Mouse (Mus musculus): ENCODE data around the gene Cdkl1. TPM values are rescaled to one million over a fixed set of nuclear protein-coding genes. Genes with fewer than 3 reads are reported as not detected.

The Cdkl1 gene
- polyA plus RNA-seq, 1 experiment from 2014 or later = 1.2 TPM

GRCm38 (mm10) chr12:69809439-69809838, 18.4 kb upstream of the Cdkl1 start:
- no peak for ATAC-seq (ENCODE audit: insufficient number of reproducible peaks, insufficient read depth, low FRiP score, low TSS enrichment, low read depth)
- H3K4me3 ChIP-seq (replicated peaks) = no peak overlapping the region
- H3K9ac ChIP-seq (replicated peaks) = no peak overlapping the region
- 82% methylated on average over 3 of the region's 3 CpGs for WGBS
- H3K27me3 ChIP-seq = no peaks in the 10 kb centered on the region
- H3K4me2 ChIP-seq = no peak overlapping the region
- H3K4me1 ChIP-seq (replicated peaks) = peaks cover 17% of the 10 kb centered on the region; the same call in 1 of the 2 replicates
- H3K9me3 ChIP-seq = no peaks in the 10 kb centered on the region
- no peak overlapping the region for H3K27ac ChIP-seq
- peaks cover 75% of the 10 kb centered on the region for H3K36me3 ChIP-seq

GRCm38 (mm10) chr12:69807399-69807985, 16.4 kb upstream of the Cdkl1 start:
- Histone ChIP-seq H3K4me1 (replicated peaks) (peaks cover 18% of the 10 kb centered on the region), H3K27me3 (no peaks in the 10 kb centered on the region), H3K27ac (no peak overlapping the region), H3K4me3 (replicated peaks) (no peak overlapping the region), H3K36me3 (peaks cover 69% of the 10 kb centered on the region), H3K4me2 (no peak overlapping the region), H3K9ac (replicated peaks) (no peak overlapping the region), H3K9me3 (no peaks in the 10 kb centered on the region)
- ATAC-seq (ENCODE audit: insufficient number of reproducible peaks, insufficient read depth, low FRiP score, low TSS enrichment, low read depth) = no peak
- 69% methylated on average over 11 of the region's 11 CpGs for WGBS

- Histone ChIP-seq H3K9me3 (no peaks in the 10 kb centered on the region), H3K27ac (peak overlapping the region; percentile 68), H3K4me2 (no peak overlapping the region), H3K4me1 (replicated peaks) (peaks cover 18% of the 10 kb centered on the region), H3K36me3 (peaks cover 62% of the 10 kb centered on the region), H3K4me3 (replicated peaks) (no peak overlapping the region), H3K27me3 (no peaks in the 10 kb centered on the region), H3K9ac (replicated peaks) (no peak overlapping the region)
- ATAC-seq (ENCODE audit: insufficient number of reproducible peaks, insufficient read depth, low FRiP score, low TSS enrichment, low read depth) = no peak
- 86% methylated on average over 6 of the region's 6 CpGs for WGBS
Observed at GRCm38 (mm10) chr12:69805148-69805547, 14.1 kb upstream of the Cdkl1 start.

- H3K4me3 ChIP-seq (replicated peaks) = no peak overlapping the region
- H3K9ac ChIP-seq (replicated peaks) = no peak overlapping the region
- 60% methylated on average over 10 of the region's 10 CpGs for WGBS
- no peak overlapping the region; the same call in 1 of the 2 replicates for H3K27ac ChIP-seq
- H3K36me3 ChIP-seq = peaks cover 59% of the 10 kb centered on the region
- ATAC-seq (ENCODE audit: insufficient number of reproducible peaks, insufficient read depth, low FRiP score, low TSS enrichment, low read depth) = 0 out of 2 replicates have a peak, but pooled peaks have one; percentile 28
- H3K4me1 ChIP-seq (replicated peaks) = peaks cover 18% of the 10 kb centered on the region
- no peak overlapping the region for H3K4me2 ChIP-seq
- H3K27me3 ChIP-seq = no peaks in the 10 kb centered on the region
- no peaks in the 10 kb centered on the region for H3K9me3 ChIP-seq
Observed at GRCm38 (mm10) chr12:69804393-69805070, 13.5 kb upstream of the Cdkl1 start.

GRCm38 (mm10) chr12:69803196-69803595, 12.1 kb upstream of the Cdkl1 start:
- H3K4me1 ChIP-seq (replicated peaks) = peaks cover 18% of the 10 kb centered on the region
- no peak for ATAC-seq (ENCODE audit: insufficient number of reproducible peaks, insufficient read depth, low FRiP score, low TSS enrichment, low read depth)
- no peak overlapping the region for H3K4me2 ChIP-seq
- peaks cover 45% of the 10 kb centered on the region for H3K36me3 ChIP-seq
- H3K9me3 ChIP-seq = no peaks in the 10 kb centered on the region
- no peaks in the 10 kb centered on the region for H3K27me3 ChIP-seq
- H3K9ac ChIP-seq (replicated peaks) = no peak overlapping the region
- 89% methylated on average over 4 of the region's 6 CpGs for WGBS
- no peak overlapping the region for H3K27ac ChIP-seq
- no peak overlapping the region for H3K4me3 ChIP-seq (replicated peaks)

GRCm38 (mm10) chr12:69800586-69800985, 9.5 kb upstream of the Cdkl1 start:
- Histone ChIP-seq H3K4me3 (replicated peaks) (no peak overlapping the region), H3K9ac (replicated peaks) (no peak overlapping the region), H3K4me2 (no peak overlapping the region), H3K36me3 (peaks cover 23% of the 10 kb centered on the region), H3K27ac (no peak overlapping the region), H3K27me3 (no peaks in the 10 kb centered on the region), H3K9me3 (no peaks in the 10 kb centered on the region), H3K4me1 (replicated peaks) (peaks cover 13% of the 10 kb centered on the region)
- ATAC-seq (ENCODE audit: insufficient number of reproducible peaks, insufficient read depth, low FRiP score, low TSS enrichment, low read depth) = no peak
- 83% methylated on average over 4 of the region's 4 CpGs for WGBS

- no peak overlapping the region for H3K4me3 ChIP-seq (replicated peaks)
- H3K4me2 ChIP-seq = no peak overlapping the region
- no peaks in the 10 kb centered on the region for H3K9me3 ChIP-seq
- H3K27ac ChIP-seq = no peak overlapping the region
- 96% methylated on average over 3 of the region's 3 CpGs for WGBS
- no peak for ATAC-seq (ENCODE audit: insufficient number of reproducible peaks, insufficient read depth, low FRiP score, low TSS enrichment, low read depth)
- no peaks in the 10 kb centered on the region for H3K4me1 ChIP-seq (replicated peaks)
- no peaks in the 10 kb centered on the region; the same call in 1 of the 2 replicates for H3K36me3 ChIP-seq
- peaks cover 9% of the 10 kb centered on the region for H3K27me3 ChIP-seq
- no peak overlapping the region for H3K9ac ChIP-seq (replicated peaks)
Observed at GRCm38 (mm10) chr12:69796311-69796710, 5.2 kb upstream of the Cdkl1 start.

- WGBS = 34% methylated on average over 27 of the region's 27 CpGs
- H3K27ac ChIP-seq = no peak overlapping the region
Observed at GRCm38 (mm10) chr12:69789766-69790529, 1.1 kb downstream of the Cdkl1 start.

GRCm38 (mm10) chr12:69788380-69788779, 2.7 kb downstream of the Cdkl1 start:
- no peaks in the 10 kb centered on the region for H3K36me3 ChIP-seq
- peaks cover 12% of the 10 kb centered on the region for H3K4me1 ChIP-seq (replicated peaks)
- peaks cover 36% of the 10 kb centered on the region for H3K27me3 ChIP-seq
- H3K9me3 ChIP-seq = no peaks in the 10 kb centered on the region
- H3K27ac ChIP-seq = no peak overlapping the region
- no peak overlapping the region for H3K4me3 ChIP-seq (replicated peaks)
- ATAC-seq (ENCODE audit: insufficient number of reproducible peaks, insufficient read depth, low FRiP score, low TSS enrichment, low read depth) = no peak
- 84% methylated on average over 5 of the region's 5 CpGs for WGBS
- H3K9ac ChIP-seq (replicated peaks) = no peak overlapping the region
- no peak overlapping the region for H3K4me2 ChIP-seq

More at GRCm38 (mm10) chr12:69789766-69790529, 1.1 kb downstream of the Cdkl1 start:
- Histone ChIP-seq H3K9me3 (no peaks in the 10 kb centered on the region), H3K36me3 (no peaks in the 10 kb centered on the region), H3K4me1 (replicated peaks) (peaks cover 12% of the 10 kb centered on the region), H3K9ac (replicated peaks) (peak overlapping the region; percentile 59), H3K4me3 (replicated peaks) (peak overlapping the region; percentile 59), H3K27me3 (peaks cover 36% of the 10 kb centered on the region), H3K4me2 (peak overlapping the region; percentile 100)
- ATAC-seq (ENCODE audit: insufficient number of reproducible peaks, insufficient read depth, low FRiP score, low TSS enrichment, low read depth) = 0 out of 2 replicates have a peak, but pooled peaks have one; percentile 20

GRCm38 (mm10) chr12:69785471-69785870, 5.6 kb downstream of the Cdkl1 start:
- Histone ChIP-seq H3K4me3 (replicated peaks) (no peak overlapping the region), H3K36me3 (no peaks in the 10 kb centered on the region), H3K9me3 (no peaks in the 10 kb centered on the region), H3K27me3 (peaks cover 20% of the 10 kb centered on the region), H3K4me2 (no peak overlapping the region), H3K27ac (no peak overlapping the region), H3K9ac (replicated peaks) (no peak overlapping the region), H3K4me1 (replicated peaks) (0 out of 2 replicates have a peak, but pooled peaks cover 5% of the 10 kb centered on the region)
- no peak for ATAC-seq (ENCODE audit: insufficient number of reproducible peaks, insufficient read depth, low FRiP score, low TSS enrichment, low read depth)
- 85% methylated on average over 9 of the region's 9 CpGs for WGBS

Measured in limb, embryonic 12.5 days (tissue).